Mouse (Mus musculus): ENCODE measurements around the gene Lpcat3.

DNA sequence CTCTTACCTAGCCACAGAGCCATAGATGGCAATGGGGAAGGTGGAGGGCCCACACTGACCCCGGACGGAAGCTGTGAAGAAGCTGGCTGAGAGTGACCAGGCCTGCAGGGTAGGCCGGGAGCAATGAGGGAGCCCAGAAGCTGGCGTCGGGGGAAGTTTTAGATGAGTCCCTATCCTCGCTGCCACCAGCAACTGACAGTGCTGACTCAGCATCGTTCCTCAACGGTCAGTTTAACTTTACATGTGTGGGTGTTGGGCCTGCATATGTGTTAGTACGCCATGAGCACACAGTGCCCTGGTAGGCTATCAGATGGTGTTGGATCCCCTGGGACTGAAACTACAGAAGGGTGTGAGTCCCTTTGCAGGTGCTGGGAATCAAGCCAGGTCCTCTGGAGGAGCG is 61.6 kb downstream of the Lpcat3 start:
- TF ChIP-seq POLR2A (IDR thresholded peaks at IDR 0.05; ENCODE audit: insufficient read depth, low read depth, low read length) (no peak), CTCF (IDR thresholded peaks at IDR 0.05; ENCODE audit: insufficient read depth, low read depth, low read length) (no peak)
